Mouse (Mus musculus) urinary bladder, postnatal 25 days (tissue): ENCODE data around the gene Ppp1r11.
"Not testable (repeated sequence)": the region's sequence is repeated elsewhere in the genome, so short reads cannot be mapped to it uniquely, and the experiment has no call there.

Source experiments
- DNase-seq: peaks from one replicate; pipeline ENCODE4 v3.0.0; 2022; ENCODE audit warnings: low spot score

The Ppp1r11 gene

GRCm38 (mm10) chr17:36950981-36951947, at the start of gene Ppp1r11:
TSS of gene Ppp1r11 (minus strand) at chr17:36951741.
- DNase-seq, result peak; percentile 89

- no peak for DNase-seq
Observed at GRCm38 (mm10) chr17:37000863-37001262, 49.3 kb upstream of the Ppp1r11 start, which contains the start of gene Zfp57. TSS of gene Zfp57 (plus strand) at chr17:37001163.

DNA sequence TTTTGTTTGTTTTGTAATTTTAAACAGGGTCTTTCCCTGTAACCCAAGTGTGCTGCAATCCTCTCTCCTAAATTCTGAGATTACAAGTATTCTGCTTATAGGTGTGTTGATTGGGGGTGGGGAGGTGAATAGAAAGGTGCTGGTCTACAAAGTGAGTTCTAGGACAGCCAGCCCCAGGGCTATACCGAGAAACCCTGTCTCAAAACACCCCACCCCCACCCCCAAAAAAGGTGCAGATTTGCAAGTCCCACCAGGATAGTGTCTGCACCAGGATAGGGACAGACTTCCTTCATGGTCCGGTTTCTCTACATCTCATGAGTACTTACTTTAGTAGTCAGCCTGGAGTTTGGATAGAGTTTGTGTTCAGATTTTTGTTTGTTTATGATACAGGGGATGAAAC, 46.9 kb upstream of the Ppp1r11 start:
- no peak for DNase-seq

DNA sequence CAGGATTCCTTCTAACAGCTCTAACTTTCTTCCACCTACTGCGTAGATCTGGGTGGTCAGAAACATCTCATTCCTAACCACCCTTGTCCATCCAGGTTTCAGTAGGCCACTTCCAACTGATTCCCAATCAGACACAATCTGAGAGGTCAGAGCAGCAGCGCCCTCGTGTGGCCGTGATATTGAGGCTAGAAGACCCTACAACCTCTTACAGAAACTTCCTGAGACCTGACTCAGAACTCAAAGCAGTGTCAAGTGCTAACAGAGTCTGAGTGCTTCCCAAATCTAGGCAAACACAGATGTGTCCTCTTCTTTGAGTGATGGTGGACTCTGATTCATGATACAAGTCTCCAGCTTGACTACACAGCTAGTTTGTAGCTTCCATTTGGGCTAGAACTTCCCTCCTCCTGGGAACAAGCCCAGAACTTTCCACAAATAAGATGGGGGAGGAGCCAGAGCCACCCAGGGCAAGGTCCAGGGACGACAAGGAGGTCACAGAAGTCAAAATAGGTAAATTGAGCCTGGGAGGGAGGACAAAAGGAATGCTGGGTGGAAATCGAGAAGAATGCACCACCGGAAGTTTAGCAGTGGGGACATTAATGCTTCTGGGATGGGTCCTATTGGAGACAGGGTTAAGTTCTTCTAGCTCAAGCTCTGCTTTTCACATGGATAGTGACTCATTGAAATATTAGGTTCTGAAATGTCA, 45.6 kb upstream of the Ppp1r11 start:
- DNase-seq, result peak; percentile 80

DNA sequence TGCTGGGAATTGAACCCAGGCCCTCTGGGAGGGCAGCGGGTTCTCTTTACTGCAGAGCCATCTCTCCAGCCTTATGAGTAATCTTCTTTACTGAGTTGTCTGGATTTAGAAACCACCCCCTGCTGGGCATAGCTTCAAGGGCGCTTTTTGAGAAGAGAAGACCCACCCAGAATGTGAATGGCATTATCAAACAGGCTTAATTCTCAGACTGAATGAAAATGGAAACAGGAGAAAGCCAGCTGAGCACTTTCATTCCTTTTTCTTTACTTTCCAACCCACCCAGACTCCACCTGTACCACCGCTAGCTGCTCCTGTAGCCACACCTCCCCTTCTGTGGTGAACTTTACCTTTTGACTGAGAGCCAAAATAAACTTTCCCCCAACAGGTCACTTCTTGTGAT, 43.9 kb upstream of the Ppp1r11 start:
- DNase-seq, result no peak

DNA sequence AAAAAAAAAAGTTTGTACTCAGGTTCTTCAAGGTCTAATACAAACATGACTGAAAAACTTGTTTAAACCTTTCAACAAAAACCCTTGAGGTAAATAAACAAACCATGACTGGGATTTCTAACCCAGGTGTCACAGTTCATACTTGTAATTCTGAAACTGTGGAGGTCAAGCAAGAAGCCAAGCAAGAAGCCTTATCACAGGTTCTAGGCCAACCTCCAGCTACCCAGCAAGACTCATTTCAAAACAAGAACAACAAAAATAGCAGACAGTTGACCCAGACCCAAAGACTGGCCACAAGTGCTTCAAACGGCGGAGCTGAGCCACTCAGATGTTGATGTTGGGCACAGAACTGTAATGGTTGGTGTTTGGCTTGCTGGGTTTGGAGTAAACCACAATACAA, 43.0 kb upstream of the Ppp1r11 start:
- DNase-seq, result no peak

- no peak for DNase-seq
Observed at GRCm38 (mm10) chr17:36993770-36994325, 42.3 kb upstream of the Ppp1r11 start.

DNA sequence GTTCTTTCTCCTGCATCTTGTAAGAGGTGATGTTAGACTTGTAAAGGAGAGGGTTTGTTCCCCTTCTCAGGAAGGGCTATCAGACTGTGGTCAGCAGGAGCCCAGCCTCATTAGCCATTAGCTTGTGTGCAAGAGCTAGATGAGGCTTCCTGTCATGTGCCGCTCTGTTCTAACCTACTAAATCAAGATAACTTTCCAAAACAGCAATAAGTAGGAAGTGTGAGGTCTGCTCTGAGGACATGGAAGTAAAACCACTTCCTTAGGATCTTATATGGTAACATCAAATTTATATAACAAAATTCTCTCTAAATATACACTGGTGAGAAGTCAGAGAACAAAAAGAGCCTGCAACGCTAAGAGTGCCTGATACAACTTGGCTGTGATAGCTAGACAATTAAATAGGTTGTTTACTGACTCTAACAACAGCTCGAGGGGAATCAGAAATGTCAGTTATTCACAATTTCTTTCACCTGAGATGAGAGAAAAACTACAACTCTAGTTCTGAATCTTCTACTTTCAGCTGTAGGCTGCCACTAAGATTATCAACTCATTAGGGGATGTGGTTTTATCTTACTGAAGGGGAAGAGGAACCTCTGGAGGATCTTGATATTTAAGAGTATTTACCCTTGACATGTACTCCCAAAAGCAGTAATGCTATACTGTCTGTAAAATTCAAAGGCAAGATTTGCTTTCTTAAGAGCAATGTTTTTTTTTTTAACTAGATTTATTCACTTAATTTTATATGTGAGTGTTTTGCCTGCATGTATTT, 41.0 kb upstream of the Ppp1r11 start:
- DNase-seq, result no peak

DNA sequence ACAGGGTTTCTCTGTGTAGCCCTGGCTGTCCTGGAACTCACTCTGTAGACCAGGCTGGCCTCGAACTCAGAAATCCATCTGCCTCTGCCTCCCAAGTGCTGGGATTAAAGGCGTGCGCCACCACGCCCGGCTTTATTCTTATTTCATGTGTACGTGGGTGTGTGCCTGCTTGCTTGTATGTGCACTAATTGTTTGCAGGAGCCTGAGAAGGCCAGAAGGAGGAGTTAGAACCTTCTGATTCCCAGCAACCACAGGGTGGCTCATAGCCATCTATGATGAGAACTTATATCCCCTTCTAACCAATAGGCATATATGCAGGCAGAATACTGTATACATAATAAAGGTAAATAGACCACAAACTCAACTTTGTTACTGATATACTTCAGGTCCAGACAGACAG, 39.1 kb upstream of the Ppp1r11 start:
- not testable (repeated sequence) for DNase-seq

DNA sequence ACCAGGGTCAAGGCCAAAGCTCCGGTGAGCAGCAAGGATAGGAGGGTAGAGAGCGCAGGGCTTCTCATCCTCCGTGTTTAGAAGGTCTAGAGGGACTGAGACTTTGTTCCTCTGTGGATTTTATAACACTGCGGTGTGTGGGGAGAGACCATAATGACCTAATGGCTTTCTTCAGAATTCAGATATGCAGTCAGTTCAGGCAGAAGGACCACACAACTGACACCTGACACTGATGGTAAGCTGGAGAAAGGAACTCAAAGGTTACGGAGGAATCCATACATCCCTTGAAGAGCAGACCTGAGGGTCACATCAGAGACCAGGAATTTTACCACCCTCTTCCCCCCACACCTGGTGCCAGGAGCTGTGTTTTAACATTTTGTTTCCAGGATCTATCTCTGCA, 37.9 kb upstream of the Ppp1r11 start, which contains the start of gene H2-M5:
Gene H2-M5 (minus strand): TSS at position 101 of the 400 bp plus-strand sequence.
- DNase-seq, result no peak

GRCm38 (mm10) chr17:36988475-36988874, 36.9 kb upstream of the Ppp1r11 start:
- no peak for DNase-seq

DNA sequence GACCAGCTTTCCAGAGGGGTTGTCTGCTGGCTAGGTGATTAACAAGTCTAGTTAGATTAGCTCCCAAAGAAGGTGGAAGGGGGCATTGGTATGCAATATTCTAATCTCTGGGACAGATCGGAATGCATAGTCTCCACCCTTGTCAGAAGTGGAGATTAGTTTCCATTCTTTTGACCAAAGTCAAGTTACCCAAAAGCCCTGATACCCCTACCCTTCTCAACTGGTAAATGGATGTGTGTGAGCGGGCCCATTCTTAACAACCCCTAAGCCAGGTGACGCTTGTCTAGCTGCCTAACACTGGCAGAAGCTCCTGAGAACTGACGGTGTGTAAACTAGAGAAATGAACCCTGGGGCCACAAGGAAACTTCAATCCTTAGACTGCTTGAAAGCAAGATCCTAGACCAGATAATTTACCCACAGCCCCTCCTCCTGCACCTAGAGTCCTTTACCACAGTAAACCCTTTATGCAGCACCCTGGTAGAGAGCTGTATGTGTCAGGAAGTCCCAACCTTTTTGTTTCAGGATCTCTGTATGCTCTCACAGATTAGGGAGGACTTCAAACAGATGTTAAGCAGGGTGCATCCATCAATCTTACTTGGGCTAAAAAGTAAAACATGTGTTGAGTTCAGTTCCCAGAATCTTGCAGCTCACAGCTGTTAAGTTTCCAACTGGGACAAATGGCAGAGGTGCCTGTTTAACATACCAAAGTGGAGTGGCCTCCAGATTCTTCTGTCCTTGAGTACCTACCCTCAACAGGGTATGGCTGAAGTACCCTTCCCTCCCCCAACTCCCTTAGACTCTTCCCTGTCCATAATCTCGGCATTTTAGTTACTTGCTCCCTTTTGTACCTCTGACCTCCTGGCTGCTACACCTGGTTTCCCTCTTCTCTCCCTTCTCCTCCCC, 31.0 kb upstream of the Ppp1r11 start:
- DNase-seq, result no peak

DNA sequence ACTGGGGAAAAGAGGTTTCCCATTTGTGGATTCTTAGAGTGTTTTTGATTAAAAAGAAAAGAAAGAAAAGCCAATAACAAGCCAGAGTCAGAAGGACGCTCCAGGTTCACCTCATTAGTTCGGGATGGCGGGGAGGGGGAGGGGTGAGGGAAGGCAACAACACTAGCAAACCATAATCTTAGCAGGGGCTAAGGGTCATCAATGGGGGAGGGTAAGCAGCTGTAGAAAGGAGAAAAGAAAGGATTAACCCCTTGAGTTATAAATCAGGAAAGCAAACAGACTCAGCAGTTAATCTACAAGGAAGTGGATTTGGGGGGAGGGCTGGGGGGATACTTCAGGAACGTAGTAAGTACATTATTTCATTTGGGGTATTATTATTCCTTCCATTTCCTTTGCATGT, 30.3 kb upstream of the Ppp1r11 start:
- no peak for DNase-seq

DNA sequence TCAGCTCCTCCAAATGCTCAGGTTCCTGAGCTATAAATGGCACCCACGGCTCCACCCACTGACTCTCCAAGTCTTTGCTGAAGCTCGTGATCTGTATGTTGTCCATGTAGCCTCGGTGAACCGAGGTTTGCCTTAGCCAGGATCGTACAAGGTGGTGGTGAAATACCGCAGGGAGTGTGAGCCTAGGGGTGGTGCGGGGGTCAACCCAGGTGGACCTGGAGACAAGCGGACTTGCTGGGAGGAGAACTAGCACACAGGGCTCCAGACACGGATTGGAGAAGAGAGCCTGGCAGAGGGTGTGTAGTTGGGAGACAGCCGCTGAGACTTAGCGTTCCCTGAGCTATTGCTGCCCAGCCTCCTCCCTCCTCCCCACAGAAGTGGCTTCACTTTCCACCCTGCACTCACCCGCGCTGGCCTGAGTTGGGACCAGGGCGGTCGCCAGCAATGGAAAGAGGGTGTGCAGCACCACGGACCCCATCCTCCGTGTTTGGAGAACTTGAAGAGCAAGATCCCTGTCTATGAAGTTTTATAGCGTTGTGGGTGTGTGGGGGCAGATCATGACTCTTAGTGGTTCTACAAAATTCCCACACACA, 29.8 kb upstream of the Ppp1r11 start, which contains the start of gene 2410137M14Rik:
Gene 2410137M14Rik (minus strand): TSS at position 17 of the 593 bp plus-strand sequence.
- peak; percentile 11 for DNase-seq

- DNase-seq, result no peak
Observed at GRCm38 (mm10) chr17:36973271-36973787, 21.8 kb upstream of the Ppp1r11 start.

GRCm38 (mm10) chr17:36972791-36973190, 21.2 kb upstream of the Ppp1r11 start:
- DNase-seq, result no peak

- no peak for DNase-seq
Observed at GRCm38 (mm10) chr17:36971172-36971850, 19.8 kb upstream of the Ppp1r11 start.

DNA sequence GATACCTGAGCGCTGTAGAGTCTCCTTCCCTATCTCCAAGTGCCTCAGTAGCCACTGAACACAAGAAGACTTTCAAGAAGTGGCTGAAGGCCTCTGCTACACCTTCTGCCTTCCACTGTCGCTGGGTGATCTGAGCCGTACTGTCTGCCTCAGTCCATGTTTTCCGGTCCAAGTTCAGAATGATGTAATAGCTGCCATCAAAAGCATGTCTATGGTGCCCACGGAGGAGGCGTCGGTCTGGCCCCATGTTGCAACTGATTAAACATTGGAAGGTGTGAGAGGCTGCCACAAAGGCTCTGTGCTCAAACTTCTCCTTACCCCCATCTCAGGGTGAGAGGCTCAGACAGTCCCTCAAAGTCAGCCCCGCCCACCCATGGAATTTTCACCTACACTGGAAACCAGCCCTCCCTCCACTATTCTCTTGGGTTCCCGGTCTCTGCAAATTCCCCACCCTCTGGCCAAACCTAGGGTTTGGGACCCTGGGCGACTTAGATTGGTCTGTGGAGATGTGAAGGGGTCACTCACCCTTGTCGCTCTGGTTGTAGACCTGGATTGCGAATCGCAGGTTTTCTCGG, 18.9 kb upstream of the Ppp1r11 start:
- DNase-seq, result no peak

GRCm38 (mm10) chr17:36966875-36967274, 15.3 kb upstream of the Ppp1r11 start:
- DNase-seq, result no peak
